Mouse (Mus musculus): Measurements from ENCODE around the gene Hsf5. TPM values are rescaled to one million over a fixed set of nuclear protein-coding genes. Genes with fewer than 3 reads are reported as not detected.

Hsf5 gene
- polyA plus RNA-seq, 1 experiment from 2014 or later: 0.41 TPM

- ATAC-seq (ENCODE audit: insufficient read depth) (no peak), DNase-seq (no peak)
- Histone ChIP-seq H3K9me3 (ENCODE audit: low read depth, low read length) (no peaks in the 10 kb centered on the region), H3K4me2 (no peak overlapping the region), H3K9ac (no peak overlapping the region), H3K27ac (ENCODE audit: low read depth) (no peak overlapping the region), H3K36me3 (ENCODE audit: insufficient read depth) (no peaks in the 10 kb centered on the region), H3K4me3 (ENCODE audit: low read depth, low read length) (no peak overlapping the region), H3K27me3 (ENCODE audit: insufficient read depth, low read length) (no peaks in the 10 kb centered on the region), H3K4me1 (ENCODE audit: insufficient read depth) (no peaks in the 10 kb centered on the region)
- WGBS: 74% methylated on average over 7 of the region's 7 CpGs
- TF ChIP-seq CTCF (IDR thresholded peaks at IDR 0.05; ENCODE audit: low read depth): no peak
Observed at GRCm38 (mm10) chr11:87678976-87679375, 62.0 kb downstream of the Hsf5 start.

- no peak overlapping the region for H3K27ac ChIP-seq (ENCODE audit: low read depth)
- no peak overlapping the region for H3K4me3 ChIP-seq (ENCODE audit: low read depth, low read length)
- H3K4me1 ChIP-seq (ENCODE audit: insufficient read depth): no peaks in the 10 kb centered on the region; the same call in 1 of the 2 replicates
- no peaks in the 10 kb centered on the region for H3K9me3 ChIP-seq (ENCODE audit: low read depth, low read length)
- 74% methylated on average over 9 of the region's 9 CpGs for WGBS
- H3K36me3 ChIP-seq (ENCODE audit: insufficient read depth): no peaks in the 10 kb centered on the region
- no peak overlapping the region for H3K9ac ChIP-seq
- no peaks in the 10 kb centered on the region for H3K27me3 ChIP-seq (ENCODE audit: insufficient read depth, low read length)
- H3K4me2 ChIP-seq: no peak overlapping the region
- ATAC-seq (ENCODE audit: insufficient read depth) (no peak), DNase-seq (no peak)
- no peak for TF ChIP-seq CTCF (IDR thresholded peaks at IDR 0.05; ENCODE audit: low read depth)
Observed at GRCm38 (mm10) chr11:87680786-87681185, 63.8 kb downstream of the Hsf5 start.

GRCm38 (mm10) chr11:87682096-87682495, 65.1 kb downstream of the Hsf5 start:
- no peak overlapping the region for H3K9ac ChIP-seq
- ATAC-seq (ENCODE audit: insufficient read depth) (no peak), DNase-seq (no peak)
- no peaks in the 10 kb centered on the region for H3K27me3 ChIP-seq (ENCODE audit: insufficient read depth, low read length)
- no peak overlapping the region for H3K4me3 ChIP-seq (ENCODE audit: low read depth, low read length)
- no peak overlapping the region for H3K27ac ChIP-seq (ENCODE audit: low read depth)
- H3K4me2 ChIP-seq: no peak overlapping the region
- no peaks in the 10 kb centered on the region; the same call in 1 of the 2 replicates for H3K4me1 ChIP-seq (ENCODE audit: insufficient read depth)
- no peaks in the 10 kb centered on the region for H3K36me3 ChIP-seq (ENCODE audit: insufficient read depth)
- 76% methylated on average over 12 of the region's 12 CpGs for WGBS
- no peak for TF ChIP-seq CTCF (IDR thresholded peaks at IDR 0.05; ENCODE audit: low read depth)
- H3K9me3 ChIP-seq (ENCODE audit: low read depth, low read length): no peaks in the 10 kb centered on the region

- 28% methylated on average over 13 of the region's 13 CpGs for WGBS
- peak overlapping the region; percentile 59 for H3K27ac ChIP-seq (ENCODE audit: low read depth)
Observed at GRCm38 (mm10) chr11:87682838-87683571, 66.0 kb downstream of the Hsf5 start.

GRCm38 (mm10) chr11:87686407-87686806, 69.4 kb downstream of the Hsf5 start:
- 39% methylated on average over 7 of the region's 7 CpGs for WGBS
- no peak for TF ChIP-seq CTCF (IDR thresholded peaks at IDR 0.05; ENCODE audit: low read depth)
- Histone ChIP-seq H3K9ac (0 out of 2 replicates have a peak overlapping the region, but pooled peaks have one; percentile 16), H3K4me1 (ENCODE audit: insufficient read depth) (peaks cover 6% of the 10 kb centered on the region), H3K9me3 (ENCODE audit: low read depth, low read length) (no peaks in the 10 kb centered on the region), H3K4me2 (no peak overlapping the region), H3K36me3 (ENCODE audit: insufficient read depth) (no peaks in the 10 kb centered on the region), H3K27me3 (ENCODE audit: insufficient read depth, low read length) (no peaks in the 10 kb centered on the region), H3K27ac (ENCODE audit: low read depth) (0 out of 2 replicates have a peak overlapping the region, but pooled peaks have one; percentile 32), H3K4me3 (ENCODE audit: low read depth, low read length) (no peak overlapping the region)
- DNase-seq (peak; percentile 42), ATAC-seq (ENCODE audit: insufficient read depth) (no peak)

More at GRCm38 (mm10) chr11:87682838-87683571, 66.0 kb downstream of the Hsf5 start:
- Histone ChIP-seq H3K4me3 (ENCODE audit: low read depth, low read length) (no peak overlapping the region), H3K36me3 (ENCODE audit: insufficient read depth) (no peaks in the 10 kb centered on the region), H3K4me2 (no peak overlapping the region), H3K4me1 (ENCODE audit: insufficient read depth) (no peaks in the 10 kb centered on the region; the same call in 1 of the 2 replicates), H3K9me3 (ENCODE audit: low read depth, low read length) (no peaks in the 10 kb centered on the region), H3K27me3 (ENCODE audit: insufficient read depth, low read length) (no peaks in the 10 kb centered on the region), H3K9ac (no peak overlapping the region)
- DNase-seq: peak; percentile 36
- TF ChIP-seq CTCF (IDR thresholded peaks at IDR 0.05; ENCODE audit: low read depth): no peak
- no peak for ATAC-seq (ENCODE audit: insufficient read depth)

- 44% methylated on average over 15 of the region's 15 CpGs for WGBS
Observed at GRCm38 (mm10) chr11:87687246-87688225, 70.6 kb downstream of the Hsf5 start.

More at GRCm38 (mm10) chr11:87687246-87688225, 70.6 kb downstream of the Hsf5 start:
- no peak for DNase-seq
- H3K36me3 ChIP-seq (ENCODE audit: insufficient read depth): no peaks in the 10 kb centered on the region
- ATAC-seq (ENCODE audit: insufficient read depth): no peak
- no peak overlapping the region for H3K9ac ChIP-seq
- H3K27me3 ChIP-seq (ENCODE audit: insufficient read depth, low read length): no peaks in the 10 kb centered on the region
- H3K4me3 ChIP-seq (ENCODE audit: low read depth, low read length): no peak overlapping the region
- H3K27ac ChIP-seq (ENCODE audit: low read depth): peak overlapping the region; percentile 66; the same call in 1 of the 2 replicates
- peaks cover 6% of the 10 kb centered on the region for H3K4me1 ChIP-seq (ENCODE audit: insufficient read depth)
- no peak overlapping the region; the same call in 1 of the 2 replicates for H3K4me2 ChIP-seq
- H3K9me3 ChIP-seq (ENCODE audit: low read depth, low read length): no peaks in the 10 kb centered on the region
- TF ChIP-seq CTCF (IDR thresholded peaks at IDR 0.05; ENCODE audit: low read depth): no peak
